Mouse (Mus musculus) spleen, postnatal 36 days (tissue): ENCODE measurements around the gene Cnnm2.
"Not testable (repeated sequence)": the region's sequence is repeated elsewhere in the genome, so short reads cannot be mapped to it uniquely, and the experiment has no call there.

Source experiments
- DNase-seq, 2 experiments: peaks; one replicate each; pipeline ENCODE4 v3.0.0; 2022; ENCODE audit warnings: low spot score in 2 of 2, mixed read lengths in 1 of 2

Cnnm2 gene

GRCm38 (mm10) chr19:46760375-46761160 lies 828 bp upstream of the Cnnm2 start:
- DNase-seq, result peak; percentile 78 to 86

DNA sequence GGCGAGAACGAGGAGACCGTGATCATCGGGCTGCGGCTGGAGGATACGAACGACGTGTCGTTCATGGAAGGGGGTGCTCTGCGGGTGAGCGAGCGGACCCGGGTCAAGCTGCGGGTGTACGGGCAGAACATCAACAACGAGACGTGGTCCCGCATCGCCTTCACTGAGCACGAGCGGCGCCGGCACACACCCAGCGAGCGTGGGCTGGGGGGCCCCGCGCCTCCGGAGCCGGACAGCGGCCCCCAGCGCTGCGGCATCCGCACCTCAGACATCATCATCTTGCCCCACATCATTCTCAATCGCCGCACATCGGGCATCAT lies 535 bp downstream of the Cnnm2 start:
- DNase-seq, result no peak

DNA sequence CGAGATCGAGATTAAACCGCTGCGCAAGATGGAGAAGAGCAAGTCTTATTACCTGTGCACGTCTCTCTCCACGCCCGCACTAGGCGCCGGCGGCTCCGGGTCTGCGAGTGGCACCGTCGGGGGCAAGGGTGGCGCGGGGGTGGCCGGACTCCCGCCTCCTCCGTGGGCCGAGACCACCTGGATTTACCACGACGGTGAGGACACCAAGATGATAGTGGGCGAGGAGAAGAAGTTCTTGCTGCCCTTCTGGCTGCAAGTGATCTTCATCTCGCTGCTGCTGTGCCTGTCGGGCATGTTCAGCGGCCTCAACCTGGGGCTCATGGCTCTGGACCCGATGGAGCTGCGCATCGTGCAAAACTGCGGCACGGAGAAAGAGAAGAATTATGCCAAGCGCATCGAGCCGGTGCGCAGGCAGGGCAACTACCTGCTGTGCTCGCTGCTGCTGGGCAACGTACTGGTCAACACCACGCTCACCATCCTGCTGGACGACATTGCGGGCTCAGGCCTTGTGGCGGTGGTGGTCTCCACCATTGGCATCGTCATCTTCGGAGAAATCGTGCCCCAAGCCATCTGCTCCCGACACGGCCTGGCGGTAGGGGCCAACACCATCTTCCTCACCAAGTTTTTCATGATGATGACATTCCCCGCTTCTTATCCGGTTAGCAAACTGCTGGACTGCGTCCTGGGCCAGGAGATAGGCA lies 1.0 kb downstream of the Cnnm2 start:
- DNase-seq, result peak in 1 of 2 experiments; percentile 28

DNA sequence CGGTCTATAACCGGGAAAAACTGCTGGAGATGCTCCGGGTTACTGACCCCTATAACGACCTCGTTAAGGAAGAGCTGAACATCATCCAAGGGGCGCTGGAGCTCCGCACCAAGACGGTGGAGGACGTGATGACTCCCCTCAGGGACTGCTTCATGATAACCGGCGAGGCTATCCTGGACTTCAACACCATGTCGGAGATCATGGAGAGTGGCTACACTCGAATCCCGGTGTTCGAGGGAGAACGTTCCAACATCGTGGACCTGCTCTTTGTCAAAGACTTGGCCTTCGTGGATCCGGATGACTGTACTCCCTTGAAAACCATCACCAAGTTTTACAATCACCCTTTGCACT lies 1.6 kb downstream of the Cnnm2 start:
- DNase-seq, result no peak

GRCm38 (mm10) chr19:46763356-46763755 lies 2.0 kb downstream of the Cnnm2 start:
- no peak for DNase-seq

DNA sequence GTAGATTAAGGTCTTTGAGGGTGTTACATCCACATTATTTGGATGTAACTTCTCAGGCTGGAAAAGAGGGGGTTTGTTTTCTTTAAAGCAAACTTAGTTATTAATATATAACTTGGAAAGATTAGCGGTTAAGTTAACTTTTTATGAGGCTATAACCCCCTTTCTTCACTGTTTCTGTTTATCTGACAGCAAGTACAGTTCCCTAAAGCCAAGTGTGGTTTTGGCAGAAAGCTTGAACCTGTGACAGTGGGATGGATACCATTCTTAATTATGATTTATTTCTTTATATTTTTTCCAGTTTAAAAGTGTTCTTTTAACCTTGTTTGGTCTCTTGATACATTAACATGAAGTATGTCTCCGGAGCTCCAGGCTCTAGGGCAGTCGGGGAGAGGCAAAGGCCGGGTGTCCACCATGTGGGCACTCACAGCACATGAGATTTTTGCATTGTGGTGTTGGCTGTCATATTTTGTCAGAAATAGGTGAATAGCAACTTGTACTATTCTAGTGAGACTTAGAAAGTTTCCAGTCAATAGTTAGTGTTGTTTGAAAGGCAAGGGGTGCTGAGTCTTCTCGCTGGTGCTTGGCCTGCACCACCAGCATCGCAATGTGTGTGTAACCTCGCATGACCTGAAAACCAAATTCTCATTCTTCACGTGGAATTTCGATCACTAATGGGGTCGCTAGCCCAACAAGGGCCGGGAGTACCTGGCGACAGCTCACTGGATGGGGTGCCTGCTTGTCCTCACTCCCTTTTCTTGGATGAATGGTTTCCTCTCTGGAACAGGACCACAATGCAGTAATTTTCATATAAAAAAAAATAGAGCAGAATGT lies 2.8 kb downstream of the Cnnm2 start:
- no peak for DNase-seq

DNA sequence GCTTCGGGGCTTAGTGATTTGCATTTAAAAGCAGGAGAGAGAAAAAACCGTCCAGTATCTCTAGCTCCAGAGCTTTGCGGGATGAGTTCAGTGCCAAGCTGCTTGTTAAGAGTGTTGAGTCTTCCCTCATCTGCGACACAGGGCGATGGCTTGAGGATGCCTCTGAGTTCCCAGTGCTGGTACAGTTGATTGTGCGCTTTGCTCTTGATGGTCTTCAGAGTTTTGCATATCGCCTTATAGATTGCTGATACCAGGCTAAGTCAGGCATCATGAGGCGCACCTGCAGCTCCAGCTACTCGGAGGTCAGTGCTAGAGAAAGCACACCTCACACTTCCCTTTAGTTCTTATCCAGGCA lies 3.3 kb downstream of the Cnnm2 start:
- no peak for DNase-seq

DNA sequence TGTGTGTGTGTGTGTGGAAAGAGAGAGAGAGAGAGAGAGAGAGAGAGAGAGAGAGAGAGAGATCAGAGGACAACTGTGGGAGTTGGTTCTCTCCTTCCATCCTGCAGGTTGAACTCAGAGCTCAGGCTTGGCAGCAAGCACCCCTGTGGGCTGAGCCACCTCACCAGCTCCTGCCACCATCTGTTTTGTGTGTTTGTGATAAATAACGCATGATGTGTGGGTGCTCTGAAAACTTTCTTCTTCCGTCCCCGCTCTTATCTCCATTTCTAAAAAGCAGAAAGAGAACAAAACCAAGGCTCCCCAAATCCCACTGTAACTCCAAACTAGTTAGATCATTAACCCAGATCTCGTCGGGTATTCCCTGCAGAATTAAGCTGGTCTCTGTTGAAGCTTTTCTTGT lies 4.7 kb downstream of the Cnnm2 start:
- DNase-seq, result peak; percentile 10 to 29

- no peak for DNase-seq
Measured at GRCm38 (mm10) chr19:46769759-46770158, 8.4 kb downstream of the Cnnm2 start.

- DNase-seq, result no peak
Measured at GRCm38 (mm10) chr19:46771801-46772200, 10.4 kb downstream of the Cnnm2 start.

DNA sequence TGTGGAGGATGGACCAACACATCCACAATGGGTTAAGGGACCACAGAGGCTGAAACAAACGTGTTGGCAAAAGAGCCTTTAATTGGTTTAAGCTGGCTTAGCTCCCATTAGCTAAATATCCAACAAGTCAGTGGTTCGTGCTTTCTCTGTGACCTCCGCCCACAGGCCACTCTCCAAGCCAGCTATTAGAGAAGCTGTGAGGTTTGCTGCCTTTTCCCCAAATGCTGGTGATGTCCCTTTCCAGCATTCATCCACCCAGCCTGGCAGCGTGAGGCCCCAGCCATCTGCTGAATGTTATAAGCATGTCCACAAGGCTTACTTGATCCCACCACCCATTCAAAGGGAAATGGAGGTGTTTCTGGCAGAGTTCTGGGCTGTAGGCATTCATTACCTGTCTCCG lies 15.0 kb downstream of the Cnnm2 start:
- no peak for DNase-seq

DNA sequence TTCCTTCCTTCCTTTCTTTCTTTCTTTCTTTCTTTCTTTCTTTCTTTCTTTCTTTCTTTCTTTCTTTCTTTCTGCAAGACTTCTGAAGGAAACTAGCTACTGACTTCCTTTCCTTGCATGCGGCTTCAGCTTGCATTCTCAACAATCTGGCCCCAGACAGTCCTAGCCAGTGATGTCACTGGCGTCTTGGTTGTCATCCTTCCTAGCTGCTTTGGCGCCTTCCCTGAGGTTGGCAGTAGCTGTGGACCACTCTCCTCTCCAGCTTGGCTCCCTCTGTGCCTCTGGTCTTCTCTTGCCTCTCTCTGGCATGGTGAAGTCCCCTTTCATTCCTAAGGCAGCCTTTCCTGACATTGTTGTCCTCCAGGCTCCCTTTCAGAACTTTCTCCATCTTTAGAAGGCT lies 15.5 kb downstream of the Cnnm2 start:
- no peak for DNase-seq

DNA sequence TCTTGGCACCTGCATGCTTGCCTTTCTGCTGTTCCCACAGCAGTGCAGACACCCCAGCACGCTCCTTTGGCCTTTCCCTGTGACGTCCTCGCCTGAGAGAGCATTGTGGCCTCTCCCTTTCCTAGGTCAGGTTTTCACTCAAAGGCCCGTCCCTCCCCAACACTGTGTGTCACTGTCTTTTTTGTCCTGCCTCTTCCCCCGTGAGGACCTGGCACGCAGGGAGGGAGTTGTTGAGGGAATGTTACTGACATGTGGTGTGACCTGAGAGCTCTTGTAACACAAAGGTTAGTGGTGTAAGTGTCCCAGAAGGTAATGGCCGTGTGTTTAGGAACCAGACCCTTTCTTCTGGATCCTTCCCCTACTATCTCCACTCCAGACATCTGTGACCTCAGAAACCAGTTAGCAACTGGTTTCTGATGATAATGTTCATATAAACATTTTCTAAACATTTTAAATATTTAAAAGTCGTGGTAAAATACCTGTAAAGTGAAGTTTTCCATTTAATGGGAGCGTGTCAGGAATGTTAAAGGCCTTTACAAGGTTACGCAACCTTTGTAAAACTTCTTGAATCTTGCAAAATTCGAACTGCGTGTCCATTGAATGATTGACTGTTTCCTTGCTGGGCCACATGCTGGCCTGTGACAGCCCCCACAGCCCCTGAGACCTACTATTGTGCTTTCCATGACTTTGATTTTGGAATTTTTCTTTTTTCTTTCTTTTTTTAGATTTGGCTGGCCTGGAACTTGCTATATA lies 16.7 kb downstream of the Cnnm2 start:
- no peak for DNase-seq

DNA sequence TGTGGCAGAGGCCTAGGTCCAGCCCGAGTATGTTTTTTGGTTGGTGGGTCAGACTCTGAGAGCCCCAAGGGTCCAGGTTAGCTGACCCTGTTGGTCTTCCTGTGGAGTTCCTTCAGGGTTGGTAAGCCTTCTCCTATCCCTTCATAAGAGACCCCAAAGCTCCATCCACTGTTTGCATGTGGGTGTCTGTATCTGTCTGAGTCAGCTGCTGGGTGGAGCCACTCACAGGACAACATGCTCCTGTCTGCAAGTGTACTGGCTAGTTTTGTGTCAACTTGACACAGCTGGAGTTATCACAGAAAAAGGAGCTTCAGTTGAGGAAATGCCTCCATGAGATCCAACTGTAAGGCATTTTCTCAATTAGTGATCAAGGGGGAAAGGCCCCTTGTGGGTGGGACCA lies 17.7 kb downstream of the Cnnm2 start:
- DNase-seq, result not testable (repeated sequence)

- DNase-seq, result no peak
Measured at GRCm38 (mm10) chr19:46784038-46784437, 22.6 kb downstream of the Cnnm2 start.

- DNase-seq, result no peak
Measured at GRCm38 (mm10) chr19:46784502-46784901, 23.1 kb downstream of the Cnnm2 start.

DNA sequence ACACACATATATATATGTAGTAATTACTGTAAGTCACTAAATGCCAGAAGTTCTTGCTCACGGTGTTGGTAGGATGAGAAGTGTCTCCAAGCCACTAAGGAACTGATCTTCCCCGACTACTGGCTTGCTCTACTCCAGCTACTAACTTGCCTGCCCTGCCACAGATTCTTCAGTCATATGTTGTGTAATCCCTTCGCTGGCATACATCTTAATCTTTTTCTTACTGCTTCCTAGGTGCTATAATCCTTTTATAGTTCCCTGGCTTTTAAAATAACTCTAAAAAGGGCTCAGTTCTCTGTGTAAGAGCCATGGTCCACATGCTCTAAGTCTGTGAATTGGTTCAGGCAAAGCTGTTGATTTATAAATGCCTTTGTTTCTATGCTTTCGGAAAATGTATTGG lies 24.2 kb downstream of the Cnnm2 start:
- no peak for DNase-seq

DNA sequence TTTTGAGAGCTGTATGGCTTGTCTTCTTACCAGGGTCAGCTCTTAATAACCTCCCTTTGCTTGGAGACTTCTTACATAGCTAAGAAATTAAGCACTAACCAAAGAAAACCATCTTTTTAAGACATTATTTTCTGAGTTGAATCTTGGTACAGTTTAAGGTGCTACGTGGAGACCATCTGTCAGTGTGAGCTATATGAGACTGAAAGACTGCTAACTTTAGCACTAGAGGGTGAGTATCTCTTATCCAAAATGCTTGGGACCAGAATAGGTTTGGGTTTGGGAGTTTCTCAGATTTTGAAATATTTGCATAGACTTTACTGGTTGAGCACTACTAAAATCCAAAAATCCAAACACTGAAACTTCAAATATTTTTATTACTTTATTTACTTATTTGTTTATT lies 28.4 kb downstream of the Cnnm2 start:
- DNase-seq, result no peak

DNA sequence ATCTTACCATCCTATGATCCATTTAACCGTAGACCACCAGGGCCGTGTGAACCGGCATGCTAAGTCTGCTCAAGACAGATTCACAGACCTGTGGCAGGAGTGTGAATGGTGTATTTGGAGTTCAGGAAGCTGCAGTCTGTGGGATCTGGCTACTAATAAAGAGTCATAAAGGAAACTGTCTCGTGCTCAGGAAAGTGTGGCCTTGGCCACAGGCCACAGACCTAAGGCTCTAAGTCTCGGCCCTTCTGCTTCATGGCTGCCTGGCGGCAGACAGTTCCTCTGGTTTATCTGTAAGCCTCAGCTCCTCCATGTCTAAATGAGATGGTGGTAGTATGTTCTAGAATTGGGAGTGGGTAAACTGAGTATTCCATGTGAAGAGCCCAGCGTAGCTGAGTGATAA lies 30.0 kb downstream of the Cnnm2 start:
- DNase-seq, result no peak

GRCm38 (mm10) chr19:46791921-46792320 lies 30.5 kb downstream of the Cnnm2 start:
- DNase-seq, result no peak

DNA sequence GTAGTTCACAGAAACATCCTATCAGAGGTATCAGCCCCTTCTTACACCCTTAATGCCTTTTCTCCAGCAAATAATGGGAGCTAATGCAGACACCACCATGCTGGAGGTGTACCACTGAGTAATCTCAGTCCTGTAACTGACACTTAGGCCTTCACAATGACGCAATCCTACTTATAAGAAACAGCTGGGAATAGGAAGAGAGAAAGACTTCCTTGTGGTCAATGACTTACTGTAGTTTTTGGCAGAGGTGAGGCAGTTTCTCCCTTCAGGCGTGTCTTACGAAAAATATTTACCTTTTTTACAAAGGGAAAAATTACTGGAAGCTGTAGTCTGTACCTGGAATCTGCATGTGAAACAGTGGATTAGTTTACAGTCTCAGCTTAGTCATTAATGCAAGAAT lies 31.1 kb downstream of the Cnnm2 start:
- DNase-seq, result no peak

GRCm38 (mm10) chr19:46794181-46794580 lies 32.8 kb downstream of the Cnnm2 start:
- DNase-seq, result no peak
